Mouse (Mus musculus): Measurements from ENCODE around the gene Fgf5. TPM values are rescaled to one million over a fixed set of nuclear protein-coding genes. Genes with fewer than 3 reads are reported as not detected.
A peak's percentile ranks its signal among the peaks of the same experiment; 100 is the strongest.

Gene Fgf5
- 1.6 and 1.7 TPM in 2 replicates for polyA plus RNA-seq (2014; fragmentation: Nextera tagmentation; extraction: Ambion mirVana)

DNA sequence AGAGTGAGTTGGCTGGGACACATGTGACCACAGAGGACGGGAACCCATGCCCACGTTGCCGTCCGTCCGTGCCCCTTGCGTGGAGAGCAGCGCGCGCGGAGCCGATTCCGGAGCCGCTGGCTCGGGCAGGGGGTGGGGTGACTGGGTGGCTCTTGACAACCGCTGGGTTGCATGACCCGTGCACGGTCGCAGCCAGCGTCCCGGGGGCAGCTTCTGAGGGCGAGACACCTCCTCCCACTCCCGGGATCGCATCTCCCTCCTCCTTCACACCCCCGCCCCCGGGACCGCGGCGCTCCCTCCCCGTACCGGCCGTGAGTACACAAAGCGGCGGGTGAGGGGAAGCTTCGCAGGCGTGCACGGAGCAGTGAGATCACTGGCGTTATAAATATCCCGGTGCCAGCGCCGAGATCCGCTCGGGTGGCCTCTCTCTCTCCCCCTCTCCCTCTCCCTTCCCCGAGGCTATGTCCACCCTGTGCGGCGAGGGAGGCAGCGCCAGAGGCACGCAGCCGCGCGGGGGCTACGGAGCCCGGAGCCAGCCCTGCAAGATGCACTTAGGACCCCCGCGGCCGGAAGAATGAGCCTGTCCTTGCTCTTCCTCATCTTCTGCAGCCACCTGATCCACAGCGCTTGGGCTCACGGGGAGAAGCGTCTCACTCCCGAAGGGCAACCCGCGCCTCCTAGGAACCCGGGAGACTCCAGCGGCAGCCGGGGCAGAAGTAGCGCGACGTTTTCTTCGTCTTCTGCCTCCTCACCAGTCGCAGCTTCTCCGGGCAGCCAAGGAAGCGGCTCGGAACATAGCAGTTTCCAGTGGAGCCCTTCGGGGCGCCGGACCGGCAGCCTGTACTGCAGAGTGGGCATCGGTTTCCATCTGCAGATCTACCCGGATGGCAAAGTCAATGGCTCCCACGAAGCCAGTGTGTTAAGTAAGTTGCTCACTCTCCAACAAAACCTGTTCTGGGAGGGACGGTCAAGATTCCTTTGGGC, at the start of gene Fgf5:
Fgf5 (plus strand) TSS at position 347 of the 984 bp plus-strand sequence.
- WGBS = under 1% methylated on average over 38 of the region's 80 CpGs
- DNase-seq (ENCODE audit: low spot score) = peak; percentile 53
- Histone ChIP-seq H3K9ac (ENCODE audit: low read depth, low read length) (peak within 1 kb of the TSS; percentile 51), H3K9me3 (ENCODE audit: control insufficient read depth, low read length) (no peaks in the 10 kb centered on the region), H3K4me3 (ENCODE audit: low read depth, low read length) (peak within 1 kb of the TSS; percentile 49), H3K4me2 (ENCODE audit: low read depth, low read length) (peak within 1 kb of the TSS; percentile 97), H3K4me1 (ENCODE audit: control insufficient read depth, insufficient read depth, low read length) (no peaks in the 10 kb centered on the region), H3K36me3 (ENCODE audit: control insufficient read depth, insufficient read depth, low read length) (no peaks in the 10 kb centered on the region), H3K27ac (replicated peaks; ENCODE audit: low read depth, low read length) (no peak within 1 kb of the TSS), H3K27me3 (replicated peaks; ENCODE audit: control insufficient read depth, insufficient read depth, low read length) (peaks cover 65% of the 10 kb centered on the region)
- ATAC-seq (ENCODE audit: low read depth) = peak; percentile 71; the same call in 1 of the 2 replicates

DNA sequence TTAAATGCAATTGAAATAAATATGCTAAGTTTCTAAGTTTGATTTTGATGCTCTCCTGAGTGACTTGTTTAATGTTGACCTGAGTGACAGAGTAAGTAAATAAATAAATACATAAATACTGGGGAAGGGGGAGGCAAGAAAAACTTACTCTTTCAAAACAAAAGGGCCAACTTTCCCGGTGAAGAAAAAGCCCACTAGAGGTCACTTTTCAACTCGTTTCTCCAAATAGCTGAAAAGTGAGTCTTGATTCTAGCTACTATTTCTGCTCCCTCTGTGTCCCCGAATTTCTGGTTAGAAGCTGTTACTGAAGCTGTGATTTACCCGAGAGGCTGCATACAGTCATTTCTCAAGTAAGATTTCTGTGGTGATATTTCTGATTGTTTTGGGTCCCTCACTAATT, 41.5 kb upstream of the Fgf5 start:
- Histone ChIP-seq H3K36me3 (ENCODE audit: control insufficient read depth, insufficient read depth, low read length) (no peaks in the 10 kb centered on the region), H3K4me1 (ENCODE audit: control insufficient read depth, insufficient read depth, low read length) (no peaks in the 10 kb centered on the region), H3K27ac (replicated peaks; ENCODE audit: low read depth, low read length) (no peak overlapping the region), H3K9ac (ENCODE audit: low read depth, low read length) (no peak overlapping the region), H3K4me3 (ENCODE audit: low read depth, low read length) (no peak overlapping the region), H3K27me3 (replicated peaks; ENCODE audit: control insufficient read depth, insufficient read depth, low read length) (no peaks in the 10 kb centered on the region), H3K9me3 (ENCODE audit: control insufficient read depth, low read length) (no peaks in the 10 kb centered on the region), H3K4me2 (ENCODE audit: low read depth, low read length) (no peak overlapping the region)
- WGBS = 51% methylated on average over 4 of the region's 4 CpGs
- no peak for ATAC-seq (ENCODE audit: low read depth)
- DNase-seq (ENCODE audit: low spot score) = no peak

DNA sequence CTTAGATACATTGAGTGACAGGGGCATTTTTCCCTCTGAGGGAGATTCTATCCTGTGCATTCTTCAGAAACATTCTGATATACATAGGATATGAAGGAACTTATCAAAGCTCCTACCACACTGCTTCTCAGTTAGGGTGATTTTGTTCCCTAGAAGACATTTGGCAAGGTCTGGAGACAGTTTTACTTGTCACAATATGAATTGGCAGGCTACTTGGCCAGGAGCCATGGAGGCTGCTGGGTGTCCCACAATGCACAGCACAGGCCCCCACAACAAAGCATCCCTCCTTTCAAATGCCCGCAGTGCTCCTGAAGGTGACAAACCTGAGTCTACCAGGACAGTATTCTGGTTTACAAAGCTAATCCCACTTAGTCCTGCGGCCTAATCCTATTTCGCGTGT, 32.0 kb upstream of the Fgf5 start:
- DNase-seq (ENCODE audit: low spot score) (peak; percentile 13), ATAC-seq (ENCODE audit: low read depth) (no peak)
- H3K9me3 ChIP-seq (ENCODE audit: control insufficient read depth, low read length) = no peaks in the 10 kb centered on the region
- H3K27ac ChIP-seq (replicated peaks; ENCODE audit: low read depth, low read length) = no peak overlapping the region
- H3K4me2 ChIP-seq (ENCODE audit: low read depth, low read length) = no peak overlapping the region
- H3K4me3 ChIP-seq (ENCODE audit: low read depth, low read length) = no peak overlapping the region
- no peaks in the 10 kb centered on the region for H3K36me3 ChIP-seq (ENCODE audit: control insufficient read depth, insufficient read depth, low read length)
- WGBS = 81% methylated on average over 4 of the region's 4 CpGs
- H3K9ac ChIP-seq (ENCODE audit: low read depth, low read length) = no peak overlapping the region
- H3K27me3 ChIP-seq (replicated peaks; ENCODE audit: control insufficient read depth, insufficient read depth, low read length) = no peaks in the 10 kb centered on the region
- no peaks in the 10 kb centered on the region for H3K4me1 ChIP-seq (ENCODE audit: control insufficient read depth, insufficient read depth, low read length)

- Histone ChIP-seq H3K36me3 (ENCODE audit: control insufficient read depth, insufficient read depth, low read length) (no peaks in the 10 kb centered on the region), H3K27ac (replicated peaks; ENCODE audit: low read depth, low read length) (no peak overlapping the region), H3K9me3 (ENCODE audit: control insufficient read depth, low read length) (no peaks in the 10 kb centered on the region), H3K27me3 (replicated peaks; ENCODE audit: control insufficient read depth, insufficient read depth, low read length) (0 out of 2 replicates have a peak, but pooled peaks cover 3% of the 10 kb centered on the region), H3K9ac (ENCODE audit: low read depth, low read length) (no peak overlapping the region), H3K4me1 (ENCODE audit: control insufficient read depth, insufficient read depth, low read length) (no peaks in the 10 kb centered on the region), H3K4me2 (ENCODE audit: low read depth, low read length) (no peak overlapping the region), H3K4me3 (ENCODE audit: low read depth, low read length) (no peak overlapping the region)
- 74% methylated on average over 2 of the region's 2 CpGs for WGBS
- DNase-seq (ENCODE audit: low spot score) = no peak
- ATAC-seq (ENCODE audit: low read depth) = no peak
Observed at GRCm38 (mm10) chr5:98226710-98227109, 27.3 kb upstream of the Fgf5 start.

GRCm38 (mm10) chr5:98229456-98229855, 24.5 kb upstream of the Fgf5 start:
- ATAC-seq (ENCODE audit: low read depth) (no peak), DNase-seq (ENCODE audit: low spot score) (no peak)
- no peaks in the 10 kb centered on the region for H3K9me3 ChIP-seq (ENCODE audit: control insufficient read depth, low read length)
- H3K4me3 ChIP-seq (ENCODE audit: low read depth, low read length) = no peak overlapping the region
- no peaks in the 10 kb centered on the region for H3K36me3 ChIP-seq (ENCODE audit: control insufficient read depth, insufficient read depth, low read length)
- no peaks in the 10 kb centered on the region for H3K4me1 ChIP-seq (ENCODE audit: control insufficient read depth, insufficient read depth, low read length)
- no peak overlapping the region for H3K4me2 ChIP-seq (ENCODE audit: low read depth, low read length)
- 0 out of 2 replicates have a peak, but pooled peaks cover 3% of the 10 kb centered on the region for H3K27me3 ChIP-seq (replicated peaks; ENCODE audit: control insufficient read depth, insufficient read depth, low read length)
- WGBS = 83% methylated on average over 6 of the region's 6 CpGs
- H3K9ac ChIP-seq (ENCODE audit: low read depth, low read length) = no peak overlapping the region
- H3K27ac ChIP-seq (replicated peaks; ENCODE audit: low read depth, low read length) = no peak overlapping the region

DNA sequence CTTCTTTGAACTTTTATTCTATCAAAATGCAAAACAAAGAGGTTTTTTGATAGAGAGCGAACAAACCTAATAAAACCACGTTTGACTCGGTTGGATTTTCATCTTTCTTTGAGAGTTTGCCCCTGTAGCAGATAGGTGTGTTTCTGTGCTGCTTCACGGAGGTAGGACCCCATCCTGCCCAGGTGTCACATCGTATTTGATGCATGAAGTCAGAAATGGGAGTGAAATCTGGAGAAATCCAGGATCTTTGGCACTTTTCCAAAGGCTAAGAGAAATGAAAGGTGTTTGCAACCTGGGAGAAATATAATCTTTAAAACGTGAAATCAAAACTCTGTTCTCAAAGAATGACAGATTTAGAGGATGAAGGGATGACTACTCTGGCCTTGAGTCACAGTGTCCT, 15.5 kb upstream of the Fgf5 start:
- Histone ChIP-seq H3K4me1 (ENCODE audit: control insufficient read depth, insufficient read depth, low read length) (no peaks in the 10 kb centered on the region), H3K9me3 (ENCODE audit: control insufficient read depth, low read length) (no peaks in the 10 kb centered on the region), H3K27ac (replicated peaks; ENCODE audit: low read depth, low read length) (no peak overlapping the region), H3K4me3 (ENCODE audit: low read depth, low read length) (no peak overlapping the region), H3K9ac (ENCODE audit: low read depth, low read length) (no peak overlapping the region), H3K4me2 (ENCODE audit: low read depth, low read length) (no peak overlapping the region), H3K36me3 (ENCODE audit: control insufficient read depth, insufficient read depth, low read length) (no peaks in the 10 kb centered on the region), H3K27me3 (replicated peaks; ENCODE audit: control insufficient read depth, insufficient read depth, low read length) (0 out of 2 replicates have a peak, but pooled peaks cover 4% of the 10 kb centered on the region)
- WGBS = 78% methylated on average over 6 of the region's 6 CpGs
- no peak for DNase-seq (ENCODE audit: low spot score)
- ATAC-seq (ENCODE audit: low read depth) = no peak

GRCm38 (mm10) chr5:98241322-98241829, 12.6 kb upstream of the Fgf5 start:
- H3K4me1 ChIP-seq (ENCODE audit: control insufficient read depth, insufficient read depth, low read length) = no peaks in the 10 kb centered on the region
- no peak for ATAC-seq (ENCODE audit: low read depth)
- H3K9me3 ChIP-seq (ENCODE audit: control insufficient read depth, low read length) = no peaks in the 10 kb centered on the region
- no peak overlapping the region for H3K9ac ChIP-seq (ENCODE audit: low read depth, low read length)
- H3K27me3 ChIP-seq (replicated peaks; ENCODE audit: control insufficient read depth, insufficient read depth, low read length) = 0 out of 2 replicates have a peak, but pooled peaks cover 4% of the 10 kb centered on the region
- H3K27ac ChIP-seq (replicated peaks; ENCODE audit: low read depth, low read length) = no peak overlapping the region
- H3K4me2 ChIP-seq (ENCODE audit: low read depth, low read length) = no peak overlapping the region
- DNase-seq (ENCODE audit: low spot score) = no peak
- no peaks in the 10 kb centered on the region for H3K36me3 ChIP-seq (ENCODE audit: control insufficient read depth, insufficient read depth, low read length)
- no peak overlapping the region for H3K4me3 ChIP-seq (ENCODE audit: low read depth, low read length)
- WGBS = 94% methylated on average over 12 of the region's 12 CpGs

DNA sequence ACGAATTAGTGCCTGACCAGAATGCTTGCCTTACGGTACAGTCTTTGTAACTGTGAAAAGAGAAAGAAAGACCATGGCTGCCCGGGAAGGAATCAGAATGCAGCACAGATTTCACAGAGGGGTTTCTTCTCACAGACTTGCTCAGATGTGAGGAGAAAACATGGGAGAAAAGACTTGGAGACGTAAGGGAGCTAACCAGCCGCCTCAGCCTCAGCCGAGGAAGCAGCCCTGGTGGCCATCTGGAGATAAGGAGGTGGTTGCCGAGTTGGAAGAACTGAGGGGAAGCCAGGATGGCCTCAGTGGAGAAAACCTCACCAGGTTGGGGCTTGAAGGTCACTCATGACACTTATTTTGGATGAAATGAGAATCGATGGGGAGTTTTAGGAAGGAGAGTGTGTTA, 8.7 kb upstream of the Fgf5 start:
- DNase-seq (ENCODE audit: low spot score) = no peak
- Histone ChIP-seq H3K4me3 (ENCODE audit: low read depth, low read length) (no peak overlapping the region), H3K4me1 (ENCODE audit: control insufficient read depth, insufficient read depth, low read length) (no peaks in the 10 kb centered on the region), H3K4me2 (ENCODE audit: low read depth, low read length) (no peak overlapping the region), H3K9me3 (ENCODE audit: control insufficient read depth, low read length) (no peaks in the 10 kb centered on the region), H3K27ac (replicated peaks; ENCODE audit: low read depth, low read length) (no peak overlapping the region), H3K9ac (ENCODE audit: low read depth, low read length) (no peak overlapping the region), H3K36me3 (ENCODE audit: control insufficient read depth, insufficient read depth, low read length) (no peaks in the 10 kb centered on the region), H3K27me3 (replicated peaks; ENCODE audit: control insufficient read depth, insufficient read depth, low read length) (0 out of 2 replicates have a peak, but pooled peaks cover 4% of the 10 kb centered on the region)
- no peak for ATAC-seq (ENCODE audit: low read depth)
- 58% methylated on average over 8 of the region's 8 CpGs for WGBS
